Mouse (Mus musculus) common myeloid progenitor, adult 5-6 weeks (primary cell): ENCODE measurements around the gene Maml3. TPM values are rescaled to one million over a fixed set of nuclear protein-coding genes. Genes with fewer than 3 reads are reported as not detected.
A peak's percentile ranks its signal among the peaks of the same experiment; 100 is the strongest.

ENCODE experiments used
- ATAC-seq: replicated peaks from 2 replicates; pipeline ENCODE4 v1.8.0; 2016; ENCODE audit warnings: low read depth, mild to moderate bottlenecking, moderate TSS enrichment, inconsistent platforms; ENCODE audit not compliant: poor library complexity, severe bottlenecking
- total RNA-seq: library from RNA; stranded (forward); fragments of 200-1000, 187-1606 nt; gene quantifications from 2 replicates; pipeline ENCODE4 v1.2.3, GENCODE M21; 2017

The Maml3 gene
- total RNA-seq, 1 experiment from 2014 or later = 15.5 TPM

- no peak for ATAC-seq
These were observed 93.7 kb downstream of the Maml3 start for GRCm38 (mm10) chr3:52011032-52011710.

DNA sequence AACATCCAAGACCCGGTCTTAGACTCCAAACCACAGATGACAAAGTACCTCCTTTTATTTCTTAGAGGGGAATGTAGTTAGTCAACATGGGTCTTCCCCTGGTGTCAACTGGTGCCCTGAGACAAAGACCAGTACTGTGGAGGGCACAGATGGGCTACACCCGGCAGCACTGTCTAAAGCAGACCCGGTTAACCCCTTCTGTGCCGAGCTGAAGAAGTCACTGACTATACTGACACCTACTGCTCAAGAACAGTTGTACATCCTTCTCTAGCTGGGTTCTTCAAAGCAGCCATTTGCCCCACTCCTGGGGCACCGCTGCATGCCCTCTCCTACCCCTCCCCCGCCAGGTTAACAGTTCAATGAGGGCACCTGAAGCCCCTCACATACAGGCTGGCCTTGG, 95.6 kb downstream of the Maml3 start:
- peak; percentile 48 for ATAC-seq

GRCm38 (mm10) chr3:52007602-52008252, 97.1 kb downstream of the Maml3 start:
- ATAC-seq = peak; percentile 73

DNA sequence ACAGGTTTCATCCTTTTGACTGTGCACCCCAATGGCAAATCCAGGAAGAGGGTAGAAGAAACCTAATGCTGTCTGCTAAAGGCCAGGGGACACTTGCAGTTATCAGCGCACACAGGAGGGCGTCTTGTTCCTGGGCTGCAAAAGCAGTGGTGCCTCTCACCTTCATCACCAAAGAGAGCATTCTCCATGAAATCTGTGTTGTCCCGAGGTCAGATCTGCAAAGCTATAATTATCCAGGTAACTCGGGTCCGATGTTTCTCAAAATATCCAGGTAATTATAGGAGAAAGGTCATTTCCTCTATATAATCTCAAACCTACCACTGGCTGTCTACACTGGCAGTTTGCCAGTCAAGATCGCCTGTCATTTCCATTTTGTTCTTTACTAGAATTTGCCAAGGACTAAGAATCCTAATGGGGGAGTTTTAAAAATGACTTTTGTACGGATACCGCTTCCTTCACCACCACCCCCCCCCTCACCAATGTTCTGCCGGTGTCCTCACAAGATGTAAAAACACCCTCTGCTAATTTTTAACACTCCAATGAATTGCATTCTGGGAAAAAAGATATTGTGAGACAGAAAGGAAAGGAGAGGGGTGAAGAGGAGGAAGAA, 98.0 kb downstream of the Maml3 start:
- ATAC-seq = no peak

DNA sequence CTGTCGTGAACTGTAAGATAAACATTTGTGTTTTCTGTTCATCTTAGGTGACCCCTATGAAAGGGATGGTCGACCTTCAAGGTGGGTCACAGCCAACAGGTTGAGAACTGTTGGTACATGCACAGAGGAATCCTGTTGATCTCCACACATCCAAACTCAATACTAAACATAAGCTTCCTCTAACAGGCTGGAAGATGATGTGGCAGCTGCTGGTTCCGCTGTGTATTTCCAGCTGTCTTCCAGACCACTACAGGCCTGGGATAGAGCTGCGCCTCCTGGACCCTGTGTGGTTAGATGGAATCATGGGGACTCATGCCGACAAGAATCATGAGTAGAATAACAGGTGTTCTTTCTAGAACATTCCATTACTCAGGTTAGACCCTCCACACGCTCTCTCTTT, 101.2 kb downstream of the Maml3 start:
- ATAC-seq = no peak

DNA sequence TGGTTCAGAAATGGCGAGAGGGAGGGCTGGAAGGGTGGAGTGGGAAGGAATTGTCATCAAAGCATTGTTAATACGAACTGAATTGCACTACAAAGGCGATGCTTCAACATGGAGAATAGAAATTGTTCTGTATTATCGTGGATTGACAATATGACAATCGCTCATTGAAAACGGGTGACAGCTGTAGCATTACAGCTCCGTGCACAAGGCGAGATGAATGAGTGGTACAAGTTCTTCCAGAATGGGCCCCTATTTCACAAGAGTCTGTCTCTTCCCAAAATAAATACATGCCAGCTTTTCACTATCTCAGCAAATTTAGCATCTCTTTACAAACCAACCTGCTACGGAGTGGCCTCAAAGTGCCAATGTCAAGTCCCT, 103.4 kb downstream of the Maml3 start:
- no peak for ATAC-seq

GRCm38 (mm10) chr3:52000871-52001517, 103.9 kb downstream of the Maml3 start:
- ATAC-seq = no peak

DNA sequence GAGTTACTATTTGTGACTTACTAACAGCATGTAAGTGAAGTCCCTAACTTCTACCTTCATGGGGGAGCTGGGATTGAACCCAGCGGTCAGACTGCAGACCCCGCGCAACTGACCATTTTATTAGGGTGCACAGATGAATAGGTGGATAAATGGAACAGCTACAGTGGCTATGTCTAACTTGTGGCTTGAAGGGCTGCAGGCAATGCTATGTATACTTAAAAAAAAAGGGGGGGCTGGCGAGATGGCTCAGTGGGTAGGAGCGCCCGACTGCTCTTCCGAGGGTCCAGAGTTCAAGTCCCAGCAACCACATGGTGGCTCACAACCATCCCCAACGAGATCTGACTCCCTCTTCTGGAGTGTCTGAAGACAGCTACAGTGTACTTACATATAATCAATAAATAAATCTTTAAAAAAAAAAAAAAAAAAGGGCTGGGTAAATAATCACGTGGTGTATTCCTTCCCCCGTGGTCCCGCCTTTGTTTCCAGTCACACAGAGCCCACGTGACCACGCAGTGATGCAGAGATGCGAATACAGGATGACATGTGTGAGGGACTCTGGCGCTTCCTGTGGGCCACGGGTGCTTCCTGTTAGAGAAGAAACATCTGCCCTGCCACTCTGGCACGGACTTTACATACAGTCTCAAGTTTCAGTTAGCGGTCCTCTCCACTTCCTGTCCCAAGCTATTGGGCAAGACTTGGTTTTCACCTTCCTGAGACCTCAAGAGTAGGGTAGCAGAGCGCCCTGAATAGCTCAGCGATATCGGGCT, 105.0 kb downstream of the Maml3 start:
- ATAC-seq = peak; percentile 93

GRCm38 (mm10) chr3:51998511-51999399, 106.1 kb downstream of the Maml3 start:
- ATAC-seq = peak; percentile 46

DNA sequence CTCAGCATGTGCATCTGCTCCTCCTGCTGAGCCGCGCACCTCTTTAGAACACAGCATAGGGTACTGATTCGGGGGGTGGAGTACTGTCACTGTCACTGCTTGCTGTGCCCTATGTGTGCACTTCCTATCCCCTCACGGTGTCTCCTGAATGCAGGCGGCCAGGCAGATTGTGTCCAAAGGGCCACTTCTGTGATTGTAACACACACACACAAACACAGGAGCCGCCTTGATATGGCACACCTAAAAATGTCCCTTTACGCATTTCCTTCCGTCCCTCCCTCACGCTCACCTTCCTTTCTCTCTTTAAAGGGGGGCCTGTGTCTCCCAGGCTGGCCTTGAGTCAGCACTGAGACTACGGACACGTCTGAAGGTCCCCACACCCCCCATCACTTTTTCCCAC, 107.3 kb downstream of the Maml3 start:
- no peak for ATAC-seq

- ATAC-seq = no peak
These were observed 118.4 kb downstream of the Maml3 start for GRCm38 (mm10) chr3:51986507-51986906.

- ATAC-seq = peak; percentile 81; the same call in 1 of the 2 replicates
These were observed 123.4 kb downstream of the Maml3 start for GRCm38 (mm10) chr3:51981496-51981895.

DNA sequence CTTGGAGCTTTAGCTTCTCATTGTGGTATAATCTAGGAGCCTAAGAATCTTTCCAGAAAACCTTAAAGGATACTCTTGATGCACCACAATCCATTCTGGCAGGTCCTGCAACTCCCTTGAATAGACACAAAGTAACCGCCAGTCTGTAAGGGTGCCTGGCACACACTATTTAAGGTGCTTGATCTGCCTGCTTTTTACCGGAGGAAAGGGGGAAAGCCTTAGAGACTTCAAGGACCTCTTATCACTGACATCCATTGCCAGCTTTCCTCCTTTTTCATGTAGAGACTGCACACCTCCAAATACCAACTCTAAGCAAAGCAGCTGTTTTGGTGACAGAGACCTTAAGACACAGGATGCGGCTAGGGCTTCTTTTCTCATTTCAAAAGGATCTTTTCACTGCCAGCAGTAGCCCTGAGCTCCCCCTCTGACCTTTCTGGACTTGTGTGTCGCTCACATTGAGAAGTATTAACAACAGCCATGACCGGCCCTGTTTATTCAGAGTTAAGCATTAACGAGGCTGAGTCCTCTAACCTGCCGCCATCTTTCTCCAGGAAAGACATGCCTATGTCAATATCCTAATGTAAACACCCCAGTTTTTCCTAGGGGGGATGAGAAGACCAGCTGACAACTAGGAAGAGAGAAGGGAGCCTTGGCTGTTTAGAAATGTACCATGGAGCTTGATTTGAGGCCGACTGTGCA, 127.1 kb downstream of the Maml3 start:
- no peak for ATAC-seq

- no peak for ATAC-seq
These were observed 130.3 kb downstream of the Maml3 start for GRCm38 (mm10) chr3:51974601-51975000.

GRCm38 (mm10) chr3:51974153-51974552, 130.7 kb downstream of the Maml3 start:
- ATAC-seq = peak; percentile 76

DNA sequence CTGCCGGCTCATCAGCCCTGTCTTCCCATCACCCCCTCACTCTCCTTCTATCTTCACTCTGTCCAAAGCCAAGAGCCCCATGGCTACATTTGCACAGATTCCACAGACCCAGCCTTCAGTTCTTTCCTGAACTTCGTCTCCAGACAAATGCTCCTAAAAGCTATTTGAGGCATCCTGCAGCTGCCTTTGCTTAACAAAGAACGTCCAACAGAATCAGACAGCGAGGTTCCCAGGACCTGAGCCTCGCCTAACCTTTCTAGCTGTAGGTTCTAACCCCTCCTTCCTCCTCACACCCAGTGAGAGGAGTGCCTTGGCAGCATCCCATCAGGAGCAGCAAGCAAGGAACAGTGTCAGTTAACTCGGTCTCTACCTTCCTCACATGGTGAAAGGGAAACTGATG, 132.3 kb downstream of the Maml3 start:
- no peak for ATAC-seq

DNA sequence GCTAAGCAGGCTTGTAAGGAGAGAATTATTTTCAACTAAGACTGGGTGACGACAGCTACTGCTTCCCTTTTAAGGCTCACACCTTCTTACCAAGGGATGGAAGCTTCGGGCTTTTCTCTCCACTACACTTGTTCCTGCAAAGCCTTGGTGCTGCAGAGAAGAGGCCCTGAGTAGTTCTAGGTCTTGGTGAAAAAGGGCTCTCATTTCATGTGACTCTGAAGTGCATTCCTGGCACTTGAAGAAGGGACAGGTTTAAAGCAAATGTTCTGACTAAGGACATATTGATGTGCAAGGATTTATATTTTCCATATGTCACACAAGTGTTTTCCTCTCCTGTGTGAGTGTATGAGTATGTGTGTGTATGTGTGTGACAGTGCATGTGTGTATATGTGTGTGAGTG, 134.4 kb downstream of the Maml3 start:
- ATAC-seq = no peak

GRCm38 (mm10) chr3:51969451-51969850, 135.4 kb downstream of the Maml3 start:
- no peak for ATAC-seq

- ATAC-seq = no peak
These were observed 139.0 kb downstream of the Maml3 start for GRCm38 (mm10) chr3:51965841-51966240.
